Mouse (Mus musculus): ENCODE results near the gene Idh2. TPM values are rescaled to one million over a fixed set of nuclear protein-coding genes. Genes with fewer than 3 reads are reported as not detected.
A peak's percentile ranks its signal among the peaks of the same experiment; 100 is the strongest.

Idh2 gene
- total RNA-seq, 2 experiments from 2014 or later, result 179 to 214 TPM

DNA sequence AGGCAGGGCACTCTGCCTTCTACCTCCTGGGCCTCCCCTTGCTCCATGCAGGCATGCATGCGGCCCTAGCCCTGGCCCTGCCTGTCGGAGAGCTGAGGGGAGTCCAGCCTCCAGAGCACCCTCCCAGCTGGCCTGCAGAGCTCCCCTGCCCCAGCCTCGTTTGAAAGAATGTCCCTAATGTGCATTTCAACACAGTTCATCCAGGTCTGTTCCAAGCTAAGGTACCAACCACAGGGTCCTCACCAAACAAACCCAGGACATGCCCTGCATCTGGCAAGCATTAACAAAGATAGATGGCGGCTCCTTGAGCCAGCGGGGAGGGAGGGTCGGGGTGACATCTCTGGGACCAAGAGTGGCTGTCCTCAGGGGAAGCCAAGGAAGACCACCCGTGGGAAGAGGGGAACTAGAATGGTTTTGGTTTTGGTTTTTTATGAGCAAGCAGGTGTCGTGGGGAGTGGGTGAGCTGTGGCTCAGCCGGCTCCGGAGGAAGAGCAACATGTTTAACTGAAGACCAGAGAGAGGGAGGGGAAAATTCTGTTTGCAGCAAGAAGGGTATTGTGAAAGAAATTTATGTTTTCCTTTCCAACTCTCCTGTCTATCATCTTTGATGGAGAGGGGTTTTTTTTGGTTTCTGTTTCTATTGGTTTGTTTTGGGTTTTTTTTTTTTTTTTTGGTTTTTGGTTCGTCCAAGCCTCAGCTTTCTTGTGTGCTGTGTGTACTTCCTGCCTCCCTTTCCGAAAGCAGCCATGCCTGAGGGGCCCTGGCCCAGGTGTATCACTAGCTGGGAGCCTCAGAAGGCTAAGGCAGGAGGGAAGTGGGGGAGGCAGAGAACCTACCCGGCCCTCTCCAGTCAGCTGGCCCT is 24.0 kb downstream of the Idh2 start:
- intact Hi-C loops (cut with DNase I; ENCODE audit: low total_unique reads), result no loop called here
- DNase-seq, result no peak

DNA sequence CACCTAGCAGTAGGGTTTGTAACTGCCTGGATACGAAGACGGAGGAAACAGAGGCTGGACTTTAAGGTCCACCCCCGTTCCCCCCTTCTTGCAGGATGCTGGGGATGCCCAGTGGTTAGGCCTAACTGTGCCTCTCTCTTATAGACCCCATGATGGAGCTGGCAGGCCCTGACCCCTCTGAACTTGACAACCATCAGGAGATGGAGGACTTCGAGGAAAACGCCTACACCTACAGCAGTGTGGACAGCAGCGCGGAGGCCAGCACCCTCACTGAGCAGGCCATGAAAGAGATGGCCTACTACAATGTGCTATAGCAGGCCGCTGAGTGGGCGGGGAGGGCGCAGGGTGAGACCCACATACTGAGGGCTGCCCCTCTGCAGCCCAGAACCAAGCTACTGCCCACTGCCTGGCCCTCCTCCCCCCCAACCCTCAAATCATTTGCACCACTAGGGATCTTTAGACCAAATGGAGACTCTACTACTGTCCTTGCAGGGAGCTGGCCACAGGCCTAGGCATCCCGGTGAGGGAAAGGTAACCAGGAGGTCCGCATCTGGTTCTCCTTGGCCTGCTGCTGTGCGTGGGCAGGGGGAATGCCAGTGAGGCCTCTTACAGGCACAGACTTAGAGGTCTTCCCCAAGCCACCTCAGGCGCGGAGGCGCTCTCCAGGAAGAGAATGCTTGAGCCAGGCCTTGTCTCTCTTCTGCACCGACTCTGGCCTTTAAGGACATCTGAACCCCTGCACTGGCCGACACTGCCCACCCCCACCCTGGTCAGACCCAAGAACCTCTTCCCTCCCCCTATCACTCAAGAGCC is 24.8 kb downstream of the Idh2 start:
- DNase-seq, result no peak
- intact Hi-C loops (cut with DNase I; ENCODE audit: low total_unique reads), result no loop called here

DNA sequence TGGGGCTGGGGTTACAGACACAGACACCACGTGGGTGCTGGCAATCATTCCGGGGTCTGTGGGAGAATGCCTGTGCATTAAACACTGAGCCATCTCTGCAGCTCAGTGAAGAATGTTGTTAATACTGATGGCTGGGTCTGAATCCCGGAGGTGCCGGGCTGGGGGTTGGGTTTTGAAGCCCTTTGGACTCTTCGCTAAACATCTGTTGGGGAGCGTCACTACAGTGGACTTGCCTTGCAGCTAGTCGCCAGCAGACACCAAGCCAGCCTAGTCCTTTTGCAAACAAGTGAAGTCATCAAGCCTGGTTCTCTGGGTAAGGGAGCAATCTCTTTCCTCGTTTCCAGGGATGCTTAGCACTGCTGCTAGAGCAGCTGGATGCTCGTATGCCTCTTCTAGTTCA is 27.0 kb downstream of the Idh2 start:
- intact Hi-C loops (cut with DNase I; ENCODE audit: low total_unique reads), result no loop called here
- DNase-seq, result no peak

DNA sequence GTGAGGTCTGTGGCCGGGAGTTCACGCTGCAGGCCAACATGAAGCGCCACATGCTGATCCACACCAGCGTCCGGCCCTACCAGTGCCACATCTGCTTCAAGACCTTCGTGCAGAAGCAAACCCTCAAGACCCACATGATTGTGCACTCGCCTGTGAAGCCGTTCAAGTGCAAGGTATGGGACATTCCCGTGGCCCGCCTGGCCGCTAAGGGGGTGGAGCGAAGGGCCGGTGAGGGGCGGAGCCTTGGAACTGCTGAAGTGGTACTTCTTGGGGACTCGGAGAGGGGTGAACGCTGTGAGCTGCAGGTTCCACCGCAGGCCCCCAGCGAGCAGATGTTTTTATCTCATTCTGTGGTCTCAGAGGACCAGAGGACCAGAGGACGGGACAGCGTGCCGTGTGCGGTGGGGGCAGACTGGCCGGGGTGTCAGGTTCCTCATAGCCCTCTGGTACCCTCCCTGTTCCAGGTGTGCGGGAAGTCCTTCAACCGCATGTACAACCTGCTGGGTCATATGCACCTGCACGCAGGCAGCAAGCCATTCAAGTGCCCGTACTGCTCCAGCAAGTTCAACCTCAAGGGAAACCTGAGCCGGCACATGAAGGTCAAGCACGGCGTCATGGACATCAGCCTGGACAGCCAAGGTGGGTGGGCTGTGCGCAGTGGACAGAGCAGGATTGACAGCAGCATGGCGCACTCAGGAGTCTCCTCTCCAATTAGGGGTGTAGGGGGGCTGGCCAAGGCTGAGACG is 29.0 kb downstream of the Idh2 start:
- DNase-seq, result no peak
- intact Hi-C loops (cut with DNase I; ENCODE audit: low total_unique reads), result no loop called here

DNA sequence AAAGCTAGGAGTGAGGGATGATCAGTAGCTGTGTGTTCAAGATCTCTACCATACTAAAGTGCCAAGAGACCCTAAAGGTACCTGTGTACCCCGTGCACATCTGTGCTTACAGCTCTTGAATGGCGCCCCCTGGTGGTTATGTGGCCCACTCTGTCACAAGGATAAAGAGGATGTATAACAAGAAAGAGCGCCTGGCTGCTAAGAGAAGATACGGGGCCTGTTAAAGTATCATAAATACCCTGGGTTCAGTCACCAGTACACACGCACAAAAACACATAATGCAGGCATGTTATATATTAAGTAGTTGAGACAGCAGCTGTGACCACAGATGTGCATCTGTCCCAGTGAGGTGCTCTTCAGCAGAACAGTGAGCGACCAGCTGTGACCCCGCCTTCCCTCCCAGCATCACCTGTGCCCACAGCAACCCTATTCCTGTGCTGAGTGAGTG is 30.7 kb downstream of the Idh2 start:
- intact Hi-C loops (cut with DNase I; ENCODE audit: low total_unique reads), result no loop called here
- DNase-seq, result peak; percentile 60

DNA sequence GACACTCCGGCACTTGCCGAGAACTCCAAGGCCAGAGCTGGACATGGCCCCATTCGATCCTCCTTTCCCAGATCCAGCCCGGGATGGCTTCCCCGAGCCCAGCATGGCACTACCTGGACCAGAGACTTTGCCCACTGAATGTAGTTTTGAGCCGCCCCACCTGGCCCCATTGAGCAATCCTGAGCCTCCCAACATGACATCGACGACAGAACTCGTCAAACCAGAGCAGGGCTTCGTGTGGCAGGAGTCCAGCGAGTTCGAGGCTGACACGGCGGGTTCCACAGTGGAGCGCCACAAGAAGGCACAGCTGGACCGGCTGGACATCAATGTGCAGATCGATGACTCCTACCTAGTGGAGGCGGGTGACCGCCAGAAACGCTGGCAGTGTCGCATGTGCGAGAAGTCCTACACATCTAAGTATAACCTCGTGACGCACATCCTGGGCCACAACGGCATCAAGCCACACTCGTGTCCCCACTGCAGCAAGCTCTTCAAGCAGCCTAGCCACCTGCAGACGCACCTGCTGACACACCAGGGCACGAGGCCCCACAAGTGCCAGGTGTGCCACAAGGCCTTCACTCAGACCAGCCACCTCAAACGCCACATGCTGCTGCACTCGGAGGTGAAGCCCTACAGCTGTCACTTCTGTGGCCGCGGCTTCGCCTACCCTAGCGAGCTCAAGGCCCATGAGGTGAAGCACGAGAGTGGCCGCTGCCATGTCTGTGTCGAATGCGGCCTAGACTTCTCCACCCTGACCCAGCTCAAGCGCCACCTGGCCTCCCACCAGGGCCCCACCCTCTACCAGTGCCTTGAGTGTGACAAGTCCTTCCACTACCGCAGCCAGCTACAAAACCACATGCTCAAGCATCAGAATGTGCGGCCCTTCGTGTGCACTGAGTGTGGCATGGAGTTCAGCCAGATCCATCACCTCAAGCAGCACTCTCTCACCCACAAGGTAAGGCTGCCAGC is 33.3 kb downstream of the Idh2 start:
- no peak for DNase-seq

DNA sequence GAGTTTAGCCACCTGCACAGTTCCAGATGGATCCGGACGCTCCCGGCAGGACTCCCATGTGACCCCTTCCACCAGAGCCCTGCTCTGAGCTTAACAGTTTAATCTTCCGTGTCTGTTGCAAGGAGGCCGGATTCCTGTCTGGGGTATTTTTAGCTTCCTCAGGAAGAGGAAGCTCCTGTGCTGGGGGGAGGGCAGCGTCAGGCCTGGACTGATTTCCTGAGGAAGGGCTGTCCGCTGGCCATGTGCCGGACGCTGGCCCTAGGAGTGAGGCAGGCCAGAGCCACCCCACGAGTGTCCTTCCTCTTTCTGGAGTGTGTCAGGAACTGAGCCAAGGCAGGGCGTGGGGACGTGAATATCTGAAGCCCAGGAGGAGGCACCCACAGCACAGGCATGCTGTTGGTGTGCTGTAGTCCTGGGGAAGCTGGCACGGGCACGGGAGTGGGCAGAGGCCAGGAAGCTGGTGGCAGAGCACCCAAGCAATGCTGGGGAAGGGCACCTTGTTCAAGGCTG is 36.3 kb downstream of the Idh2 start:
- intact Hi-C loops (cut with DNase I; ENCODE audit: low total_unique reads), result no loop called here

More for the DNA sequence above, 33.3 kb downstream of the Idh2 start:
- intact Hi-C loops (cut with DNase I; ENCODE audit: low total_unique reads), result no loop called here

DNA sequence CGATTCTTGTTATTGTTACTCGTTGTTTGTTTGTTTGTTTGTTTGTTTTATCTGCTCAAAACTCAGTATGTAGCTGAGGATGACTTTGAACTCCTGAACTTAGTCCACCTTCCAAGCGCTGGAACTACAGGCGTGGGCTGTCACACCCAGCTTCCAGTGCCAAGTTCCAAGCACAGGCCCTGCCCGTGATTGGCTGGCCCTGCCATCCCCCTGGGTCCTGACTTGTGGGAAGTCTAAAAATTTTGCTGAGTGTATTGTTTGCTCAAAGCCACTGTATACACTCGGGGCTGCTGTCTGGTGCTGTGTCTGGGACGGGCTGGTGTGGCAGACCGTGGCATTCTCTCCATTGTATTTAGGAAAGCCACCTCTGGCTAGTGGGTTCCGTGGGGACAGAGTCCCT is 37.4 kb downstream of the Idh2 start:
- DNase-seq, result no peak
- intact Hi-C loops (cut with DNase I; ENCODE audit: low total_unique reads), result no loop called here

More for the DNA sequence above, 36.3 kb downstream of the Idh2 start:
- peak; percentile 88 for DNase-seq

DNA sequence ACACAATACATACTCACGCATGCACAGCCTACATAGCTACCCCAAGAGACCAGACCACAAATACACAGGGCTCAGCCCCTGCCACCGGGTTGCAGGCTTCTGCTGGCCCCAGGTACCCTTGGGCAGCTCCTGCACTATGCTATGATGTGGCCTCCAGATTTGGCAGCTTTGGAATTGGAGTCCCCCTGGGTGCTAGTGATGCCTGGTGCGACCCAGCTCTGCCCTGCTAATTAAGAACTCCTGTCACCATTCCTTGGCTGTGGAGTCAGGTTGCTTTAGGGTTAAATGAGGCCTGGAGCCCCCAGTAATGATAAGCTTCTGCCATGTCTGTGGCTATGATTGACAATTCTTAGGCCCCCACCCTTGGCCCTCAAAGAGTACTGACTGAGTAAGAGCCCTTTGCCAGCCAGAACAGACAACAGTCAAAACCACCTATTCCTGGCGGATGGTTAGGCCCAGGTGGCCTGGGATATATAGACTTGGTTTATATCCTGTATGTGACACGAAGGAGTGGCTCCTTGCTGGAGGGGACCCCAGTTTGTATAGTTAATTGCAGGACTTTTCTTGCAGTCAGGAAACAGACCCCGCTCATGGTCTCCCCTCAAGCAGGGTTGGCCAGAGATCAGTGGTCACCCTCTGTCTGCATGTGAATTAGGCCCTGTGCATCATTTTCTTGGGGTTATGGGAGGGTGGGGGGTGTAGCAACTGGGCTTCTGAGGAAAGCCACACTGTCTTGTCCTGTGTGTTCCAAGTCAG is 38.1 kb downstream of the Idh2 start:
- intact Hi-C loops (cut with DNase I; ENCODE audit: low total_unique reads), result no loop called here
- DNase-seq, result no peak

DNA sequence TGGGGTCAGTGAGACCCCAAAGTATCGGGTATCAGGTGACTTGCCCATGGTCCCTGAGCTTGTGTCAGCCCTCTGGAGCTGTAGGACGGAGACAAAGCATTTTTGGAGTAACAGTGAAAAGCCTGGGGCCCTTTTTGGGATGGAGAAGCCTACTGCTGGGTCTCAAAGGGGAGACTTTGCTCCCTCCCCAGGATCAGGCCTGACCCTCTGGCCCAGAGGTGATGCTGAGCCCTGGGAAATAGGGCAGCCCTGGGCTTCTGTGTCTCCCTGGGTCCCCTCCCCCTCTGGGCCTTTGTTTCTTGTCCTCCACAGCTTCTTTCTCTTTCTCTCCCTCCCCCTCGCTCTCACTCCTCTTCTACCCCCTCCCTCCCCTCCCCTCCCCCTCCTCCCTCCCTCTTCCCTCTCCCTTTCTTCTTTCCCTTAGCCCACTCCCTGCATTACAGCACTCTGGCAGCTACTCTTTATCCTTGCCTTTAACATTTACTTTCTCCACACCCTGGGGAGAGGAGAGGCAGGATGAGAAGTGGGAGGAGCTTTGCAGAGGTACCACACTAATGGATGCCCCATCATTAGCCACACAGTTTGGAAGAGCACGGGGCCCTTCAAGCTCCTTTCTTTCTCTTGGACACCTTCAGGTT is 39.1 kb downstream of the Idh2 start:
- no peak for DNase-seq
- intact Hi-C loops (cut with DNase I; ENCODE audit: low total_unique reads), result no loop called here

DNA sequence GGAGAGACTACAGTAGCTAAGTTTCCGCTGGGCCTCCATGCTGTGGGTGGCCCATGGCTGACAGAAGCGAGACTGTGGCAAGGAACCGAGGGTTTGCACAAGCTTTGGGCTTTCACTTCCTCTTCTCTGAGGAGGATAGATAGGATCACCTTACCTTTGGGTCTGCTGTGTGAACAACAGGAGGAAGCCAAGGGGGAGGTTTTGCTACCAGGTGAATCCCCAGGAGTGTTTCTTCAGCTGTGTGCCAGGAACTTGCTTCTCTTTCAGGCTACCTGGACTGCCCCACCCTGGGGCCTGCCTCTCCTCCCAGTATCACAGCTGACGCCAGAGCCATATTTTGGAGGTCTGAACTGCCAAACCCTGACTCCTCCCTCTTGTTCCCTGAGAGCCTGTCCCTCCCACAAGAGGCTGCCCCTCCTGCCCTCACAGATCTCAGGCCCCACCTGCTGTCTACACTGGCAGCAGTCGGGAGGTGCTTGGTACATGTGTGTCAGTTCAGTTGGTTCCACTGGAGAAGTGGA is 40.2 kb downstream of the Idh2 start:
- intact Hi-C loops (cut with DNase I; ENCODE audit: low total_unique reads), result loop anchor here (5.0 kb wide), 1 partner anchor 48 kb away; no protein-coding TSS in a partner anchor
- peak; percentile 48 for DNase-seq

DNA sequence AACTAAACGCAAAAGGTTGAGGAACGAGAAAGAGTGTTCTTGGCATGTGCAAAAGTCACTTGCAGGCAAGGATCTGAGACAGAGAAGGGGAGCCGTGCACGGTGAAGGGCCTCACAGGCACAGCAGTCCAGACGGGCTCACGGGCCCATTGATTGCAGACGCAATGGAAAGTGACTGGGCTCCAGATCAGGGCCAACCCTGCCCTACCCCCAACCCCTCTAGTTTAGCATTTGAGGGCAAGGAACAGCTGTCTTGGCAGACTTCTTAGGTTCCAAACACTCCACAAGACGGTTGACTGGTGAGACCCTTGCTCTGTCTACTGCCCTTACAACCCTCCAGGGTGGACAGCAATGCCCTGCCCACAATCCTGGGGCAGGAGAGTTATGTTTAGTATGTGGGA is 41.7 kb downstream of the Idh2 start:
- intact Hi-C loops (cut with DNase I; ENCODE audit: low total_unique reads), result loop anchor here (5.0 kb wide), 1 partner anchor 46 kb away; no protein-coding TSS in a partner anchor
- DNase-seq, result no peak

DNA sequence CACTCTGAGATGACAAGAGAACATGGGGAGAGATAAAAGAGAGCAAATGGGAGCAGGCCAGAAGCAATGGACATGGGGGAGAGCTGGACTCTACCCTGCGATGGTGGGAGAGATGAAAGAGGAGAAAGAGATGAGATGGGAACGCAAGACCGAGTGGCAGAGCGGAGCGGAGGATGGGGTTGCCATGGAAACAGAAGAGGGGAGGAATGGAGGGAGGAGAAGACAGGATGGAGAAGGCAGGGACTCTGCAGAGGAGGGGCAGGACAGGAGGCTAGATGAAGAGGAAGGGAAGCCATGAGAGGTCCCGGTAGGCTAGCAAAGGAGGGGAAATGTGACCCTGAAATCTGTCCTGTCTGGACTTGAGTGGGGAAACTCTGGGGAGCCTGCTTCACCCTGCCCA is 42.9 kb downstream of the Idh2 start:
- intact Hi-C loops (cut with DNase I; ENCODE audit: low total_unique reads), result loop anchor here (5.0 kb wide), 1 partner anchor 45 kb away; no protein-coding TSS in a partner anchor
- DNase-seq, result no peak

DNA sequence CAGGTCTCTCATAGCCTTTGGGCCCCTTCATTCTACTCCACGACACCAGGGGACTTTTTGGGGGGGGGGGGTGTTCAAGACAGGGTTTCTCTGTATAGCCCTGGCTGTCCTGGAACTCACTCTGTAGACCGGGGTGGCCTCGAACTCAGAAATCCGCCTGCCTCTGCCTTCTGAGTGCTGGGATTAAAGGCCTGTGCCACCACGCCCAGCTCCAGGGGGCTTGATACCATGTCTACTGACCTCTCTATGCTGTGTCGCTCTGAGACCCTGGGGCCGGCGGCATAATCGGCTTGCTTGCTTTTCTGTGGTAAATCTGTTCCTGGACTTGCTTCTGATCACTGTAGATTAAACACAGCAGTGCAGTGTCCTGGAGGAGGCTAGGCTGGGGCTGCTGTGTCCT is 44.0 kb downstream of the Idh2 start:
- intact Hi-C loops (cut with DNase I; ENCODE audit: low total_unique reads), result loop anchor here (5.0 kb wide), 1 partner anchor 44 kb away; no protein-coding TSS in a partner anchor
- DNase-seq, result no peak

DNA sequence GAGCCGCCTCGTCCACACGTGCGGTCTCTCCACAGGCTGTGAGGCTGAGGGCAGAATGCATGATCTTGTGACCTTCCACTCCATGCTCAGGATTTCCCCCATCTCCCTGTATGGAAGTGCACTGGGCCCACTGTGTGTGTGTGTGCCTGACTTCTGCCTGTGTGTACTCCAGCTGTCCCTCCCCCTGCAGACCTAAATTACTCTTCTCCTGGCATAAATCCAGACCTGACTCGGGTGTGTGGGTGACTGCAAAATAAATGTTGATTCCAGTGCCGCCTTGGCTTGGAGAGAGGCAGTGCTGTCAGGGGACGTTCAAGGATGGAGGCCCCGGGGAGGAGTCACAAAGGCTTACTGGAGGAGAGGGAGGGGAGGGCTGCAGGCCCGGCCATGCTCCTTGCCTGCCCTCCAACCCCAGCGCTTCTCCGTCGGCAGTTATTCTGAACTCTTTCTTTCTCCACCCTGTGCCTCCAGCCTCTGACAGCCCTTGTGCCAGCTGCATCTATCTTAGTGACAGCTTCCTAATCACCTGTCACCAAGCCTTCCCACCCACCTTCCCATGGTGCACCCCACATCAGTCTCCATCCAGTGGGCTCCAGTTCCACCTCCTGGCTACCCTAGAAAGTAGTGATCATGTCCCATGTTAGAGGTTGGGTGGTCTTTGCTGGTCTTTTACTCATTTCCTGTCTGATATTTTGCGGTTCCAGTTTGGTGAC is 45.4 kb downstream of the Idh2 start:
- intact Hi-C loops (cut with DNase I; ENCODE audit: low total_unique reads), result loop anchor here (5.0 kb wide), 1 partner anchor 42 kb away; no protein-coding TSS in a partner anchor
- DNase-seq, result no peak

DNA sequence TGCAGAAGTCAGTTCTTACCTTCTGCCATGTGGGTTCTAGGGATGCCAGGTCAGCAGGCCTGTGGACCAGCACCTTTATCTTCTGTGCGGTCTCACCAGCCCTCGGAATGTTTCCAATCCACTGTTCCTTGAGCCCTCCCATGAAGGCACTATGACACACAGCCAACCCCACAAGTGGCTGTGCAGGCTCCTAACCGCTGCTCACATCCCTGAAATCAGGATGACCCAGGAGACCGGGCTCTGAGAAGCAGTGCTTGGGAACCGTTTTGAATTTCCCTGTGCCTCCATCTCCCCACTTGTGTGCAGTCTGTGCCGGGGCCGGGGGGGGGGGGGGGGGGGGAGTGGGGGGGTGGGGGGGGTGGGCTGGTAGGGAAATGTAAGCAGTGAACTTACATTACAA is 46.9 kb downstream of the Idh2 start:
- no peak for DNase-seq
- intact Hi-C loops (cut with DNase I; ENCODE audit: low total_unique reads), result no loop called here

Measured in gastrocnemius, postnatal 14 days (tissue).